Mouse (Mus musculus) midbrain, postnatal 0 days (tissue): ENCODE results near the gene Srms. TPM values are rescaled to one million over a fixed set of nuclear protein-coding genes. Genes with fewer than 3 reads are reported as not detected.
A peak's percentile ranks its signal among the peaks of the same experiment; 100 is the strongest.

Experiments used
- ATAC-seq: fragments of 200-750 bp; cut with Nextera tagmentation; 2 replicates; pipeline ENCODE4 v1.8.0; 2017; ENCODE audit warnings: moderate number of reproducible peaks, mild to moderate bottlenecking, moderate TSS enrichment, moderate library complexity; ENCODE audit not compliant: low FRiP score
- DNase-seq: peaks from one replicate; pipeline ENCODE4 v3.0.0-alpha.2; 2015; ENCODE audit warnings: low spot score
- H3K27ac ChIP-seq: fragments of 300-500 bp; sonication (generic); 2 replicates; pipeline ENCODE4 v1.5.1; 2014; ENCODE audit warnings: low read depth, mild to moderate bottlenecking, low read length, mixed read lengths
- H3K27me3 ChIP-seq: fragments of 300-500 bp; sonication (generic); 2 replicates; pipeline ENCODE4 v1.6.1; 2014; ENCODE audit warnings: low read length, control low read depth, mixed read lengths; ENCODE audit not compliant: insufficient read depth
- H3K36me3 ChIP-seq: fragments of 300-500 bp; sonication (generic); 2 replicates; pipeline ENCODE4 v1.6.1; 2014; ENCODE audit warnings: low read length, control low read depth, mixed read lengths; ENCODE audit not compliant: insufficient read depth
- H3K4me1 ChIP-seq: fragments of 300-500 bp; sonication (generic); 2 replicates; pipeline ENCODE4 v1.6.1; 2014; ENCODE audit warnings: mild to moderate bottlenecking, control low read depth, antibody characterized with exemption, low read length, mixed read lengths; ENCODE audit not compliant: insufficient read depth
- H3K4me2 ChIP-seq: fragments of 300-500 bp; sonication (generic); 2 replicates; pipeline ENCODE4 v1.6.1; 2014; ENCODE audit warnings: low read depth, mild to moderate bottlenecking, low read length, mixed read lengths; ENCODE audit not compliant: poor library complexity, severe bottlenecking
- H3K4me3 ChIP-seq: fragments of 300-500 bp; sonication (generic); 2 replicates; pipeline ENCODE4 v1.5.1; 2014; ENCODE audit warnings: low read depth, mild to moderate bottlenecking, low read length, moderate library complexity
- H3K9ac ChIP-seq: fragments of 300-500 bp; sonication (generic); replicated peaks from 2 replicates; pipeline ENCODE4 v1.6.1; 2014; ENCODE audit warnings: mild to moderate bottlenecking, low read length, moderate library complexity, mixed read lengths; ENCODE audit not compliant: poor library complexity, severe bottlenecking
- H3K9me3 ChIP-seq: fragments of 300-500 bp; sonication (generic); 2 replicates; pipeline ENCODE4 v1.6.1; 2016; ENCODE audit warnings: low read length, control low read depth
- CTCF ChIP-seq: IDR thresholded peaks from 2 replicates; pipeline ENCODE4 v1.5.1; 2016; ENCODE audit warnings: antibody characterized with exemption, mild to moderate bottlenecking
- WGBS: fragments of 180-500 bp; shearing (Covaris S2); extraction: QIAGEN DNeasy Blood & Tissue Kit; methylation state at CpG from one replicate; pipeline ENCODE4 v1.1.7; 2014; 5-methylcytosine and 5-hydroxymethylcytosine counted together
- polyA plus RNA-seq: library from polyadenylated mRNA; unstranded; fragments of >200 nt; fragmentation: Nextera tagmentation; extraction: Ambion mirVana; gene quantifications from 2 replicates; pipeline ENCODE4 v1.2.1, GENCODE M21; 2015
- total RNA-seq: library from RNA; depleted of rRNA; stranded (reverse); fragments of >200 nt; gene quantifications from 2 replicates; pipeline ENCODE4 v1.2.3, GENCODE M21; 2014

The Srms gene
- total and polyA plus RNA-seq, 2 experiments from 2014 or later = 0.10 to 0.11 TPM

DNA sequence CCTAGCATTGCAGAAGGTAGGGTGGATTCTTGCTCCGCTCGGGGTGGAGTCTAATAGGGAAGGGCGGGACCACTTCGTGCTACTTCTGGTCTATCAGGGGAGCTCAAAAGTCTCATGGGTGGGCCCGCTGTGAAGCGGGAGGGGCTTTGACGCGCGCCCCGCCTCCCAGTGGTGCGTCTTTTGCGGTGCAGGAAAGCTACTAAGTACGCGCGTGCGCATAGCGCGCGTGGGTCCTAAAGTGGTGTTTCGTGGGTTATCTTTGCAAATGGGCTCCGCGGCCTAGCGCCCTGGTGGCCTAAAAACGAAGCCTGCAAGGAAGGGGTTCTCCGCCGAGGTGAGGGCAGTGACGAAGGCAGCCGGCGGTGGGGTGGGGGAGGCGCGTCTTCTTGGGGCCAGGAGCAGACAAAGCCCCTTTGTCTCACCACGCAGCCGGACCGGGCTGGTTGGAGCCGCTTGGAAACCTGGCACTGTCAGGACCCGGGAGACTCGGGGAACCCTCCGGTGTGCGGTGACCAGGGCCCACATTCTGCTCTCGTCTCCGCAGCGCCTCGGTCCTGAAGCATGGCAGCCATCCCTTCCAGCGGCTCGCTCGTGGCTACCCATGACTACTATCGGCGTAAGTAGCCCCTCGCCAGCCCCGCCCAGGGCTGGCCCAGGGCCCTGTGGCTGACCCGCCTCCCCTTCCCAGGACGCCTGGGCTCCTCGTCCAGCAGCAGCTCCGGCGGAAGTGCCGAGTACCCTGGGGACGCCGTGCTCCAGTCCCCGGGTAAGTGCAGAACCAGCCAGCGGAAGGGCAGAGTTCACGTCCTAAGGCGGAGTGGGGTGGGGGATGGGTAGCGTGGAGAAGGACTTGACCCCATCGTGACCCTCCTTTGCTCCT, 25.6 kb downstream of the Srms start, which contains the start of gene Ppdpf:
TSS of gene Ppdpf (plus strand) at position 127 of the 880 bp plus-strand sequence.
- under 1% methylated on average over 64 of the region's 64 CpGs for WGBS
- Histone ChIP-seq H3K4me1 (peaks cover 6% of the 10 kb centered on the region), H3K27me3 (no peaks in the 10 kb centered on the region), H3K27ac (peak within 1 kb of the TSS; percentile 96), H3K9ac (peak within 1 kb of the TSS; percentile 99), H3K4me2 (peak within 1 kb of the TSS; percentile 67), H3K9me3 (no peaks in the 10 kb centered on the region), H3K4me3 (peak within 1 kb of the TSS; percentile 69), H3K36me3 (0 out of 2 replicates have a peak, but pooled peaks cover 3% of the 10 kb centered on the region)
- ATAC-seq = peak; percentile 86
- peak; percentile 48 for TF ChIP-seq CTCF
- DNase-seq = peak; percentile 94

DNA sequence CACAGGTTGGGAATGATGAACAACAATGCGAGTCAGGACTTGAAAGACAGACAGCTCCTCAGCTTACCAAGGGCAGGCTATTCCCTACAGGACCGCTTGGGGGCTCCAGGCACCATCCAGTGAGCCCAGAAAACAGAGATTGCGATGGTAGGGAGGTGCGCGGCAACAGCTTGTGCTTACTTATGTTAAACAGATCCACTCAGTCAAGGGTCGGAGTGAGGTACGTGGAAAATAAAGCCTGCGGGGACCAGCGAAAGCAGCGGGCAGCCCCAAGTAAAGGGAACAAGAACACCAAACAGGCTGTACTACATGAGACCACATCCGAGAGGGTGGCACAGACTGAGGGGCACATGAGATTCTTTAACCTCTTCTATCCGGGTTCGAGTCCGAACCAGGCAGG, 26.4 kb downstream of the Srms start:
- 0 out of 2 replicates have a peak, but pooled peaks cover 3% of the 10 kb centered on the region for H3K36me3 ChIP-seq
- peak; percentile 85 for ATAC-seq
- H3K9me3 ChIP-seq = no peaks in the 10 kb centered on the region
- peak overlapping the region; percentile 69 for H3K4me3 ChIP-seq
- peak overlapping the region; percentile 96 for H3K27ac ChIP-seq
- peak; percentile 98 for TF ChIP-seq CTCF
- peaks cover 6% of the 10 kb centered on the region for H3K4me1 ChIP-seq
- no peaks in the 10 kb centered on the region for H3K27me3 ChIP-seq
- peak overlapping the region; percentile 99 for H3K9ac ChIP-seq
- 0% methylated on average over 14 of the region's 14 CpGs for WGBS
- DNase-seq = peak; percentile 94
- peak overlapping the region; percentile 67 for H3K4me2 ChIP-seq

DNA sequence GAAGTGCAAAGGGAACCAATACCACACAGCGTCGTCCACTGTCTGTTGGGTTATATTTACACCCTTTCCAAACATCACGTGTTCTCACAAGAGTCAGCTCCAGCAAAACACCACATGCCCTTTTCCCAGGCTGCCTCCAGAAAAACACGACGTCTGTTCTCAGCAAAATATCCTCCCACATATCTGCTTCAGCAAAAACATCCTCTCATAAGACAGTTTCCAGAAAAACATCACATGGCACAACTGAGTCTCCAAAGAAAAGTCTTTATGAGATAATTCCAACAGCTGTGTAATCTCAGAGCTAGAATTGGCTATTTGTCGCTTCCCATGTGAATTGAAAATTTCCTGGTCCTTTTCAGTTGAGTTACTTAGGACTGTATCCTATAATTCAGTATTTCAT, 32.1 kb downstream of the Srms start:
- no peak for TF ChIP-seq CTCF
- H3K4me2 ChIP-seq = no peak overlapping the region
- H3K36me3 ChIP-seq = no peaks in the 10 kb centered on the region
- H3K9me3 ChIP-seq = no peaks in the 10 kb centered on the region
- ATAC-seq (no peak), DNase-seq (no peak)
- H3K27me3 ChIP-seq = no peaks in the 10 kb centered on the region
- H3K9ac ChIP-seq = no peak overlapping the region
- WGBS = 83% methylated on average over 6 of the region's 6 CpGs
- no peak overlapping the region for H3K4me3 ChIP-seq
- H3K27ac ChIP-seq = no peak overlapping the region
- H3K4me1 ChIP-seq = no peaks in the 10 kb centered on the region

DNA sequence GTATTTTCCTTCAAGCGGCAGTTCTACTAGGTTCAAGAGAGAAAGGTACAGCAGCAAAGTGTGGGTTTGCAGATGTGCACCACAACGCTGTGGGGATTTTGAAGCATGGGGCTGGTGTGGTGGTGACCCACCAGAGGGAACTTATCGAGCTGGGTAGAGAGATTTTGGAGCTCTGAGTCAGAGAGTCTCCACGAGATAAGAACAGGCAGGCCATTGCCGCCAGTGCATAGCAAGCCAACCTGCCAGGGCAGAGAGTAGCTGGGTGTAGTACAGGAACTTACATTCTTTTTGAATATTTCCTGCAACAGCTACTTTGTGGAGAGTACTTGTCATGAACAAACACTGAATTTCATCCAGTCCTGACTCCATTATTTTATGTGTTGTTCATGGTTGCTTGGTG, 34.5 kb downstream of the Srms start:
- H3K9ac ChIP-seq = no peak overlapping the region
- H3K27ac ChIP-seq = no peak overlapping the region
- no peaks in the 10 kb centered on the region for H3K9me3 ChIP-seq
- no peaks in the 10 kb centered on the region for H3K36me3 ChIP-seq
- no peak for ATAC-seq
- H3K4me2 ChIP-seq = no peak overlapping the region
- TF ChIP-seq CTCF = no peak
- no peak overlapping the region for H3K4me3 ChIP-seq
- H3K27me3 ChIP-seq = no peaks in the 10 kb centered on the region
- no peak for DNase-seq
- WGBS = 88% methylated on average over 5 of the region's 5 CpGs
- H3K4me1 ChIP-seq = no peaks in the 10 kb centered on the region

DNA sequence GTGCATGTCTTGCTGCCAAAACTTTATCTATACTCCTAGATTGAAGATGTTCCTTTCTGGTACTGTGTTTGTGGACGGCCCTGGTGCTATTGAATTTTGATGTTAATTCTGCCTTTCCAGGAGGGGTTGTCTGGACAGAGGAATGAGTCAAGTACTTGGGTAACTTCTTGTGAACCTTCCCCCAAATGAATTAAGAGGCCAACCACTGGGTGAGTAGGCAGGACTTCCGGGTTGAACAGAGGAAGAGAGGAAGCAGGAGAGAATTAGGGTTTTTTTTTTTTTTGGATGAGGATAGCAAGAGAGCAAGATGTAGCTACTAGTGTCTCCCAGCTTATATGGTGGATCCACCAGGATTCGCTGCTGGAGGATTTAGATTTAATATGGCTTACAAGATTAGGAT, 35.0 kb downstream of the Srms start:
- 77% methylated on average over 3 of the region's 3 CpGs for WGBS
- Histone ChIP-seq H3K36me3 (no peaks in the 10 kb centered on the region), H3K4me3 (no peak overlapping the region), H3K27me3 (no peaks in the 10 kb centered on the region), H3K4me2 (no peak overlapping the region), H3K9ac (no peak overlapping the region), H3K9me3 (no peaks in the 10 kb centered on the region), H3K4me1 (no peaks in the 10 kb centered on the region), H3K27ac (no peak overlapping the region)
- no peak for TF ChIP-seq CTCF
- ATAC-seq (no peak), DNase-seq (no peak)

DNA sequence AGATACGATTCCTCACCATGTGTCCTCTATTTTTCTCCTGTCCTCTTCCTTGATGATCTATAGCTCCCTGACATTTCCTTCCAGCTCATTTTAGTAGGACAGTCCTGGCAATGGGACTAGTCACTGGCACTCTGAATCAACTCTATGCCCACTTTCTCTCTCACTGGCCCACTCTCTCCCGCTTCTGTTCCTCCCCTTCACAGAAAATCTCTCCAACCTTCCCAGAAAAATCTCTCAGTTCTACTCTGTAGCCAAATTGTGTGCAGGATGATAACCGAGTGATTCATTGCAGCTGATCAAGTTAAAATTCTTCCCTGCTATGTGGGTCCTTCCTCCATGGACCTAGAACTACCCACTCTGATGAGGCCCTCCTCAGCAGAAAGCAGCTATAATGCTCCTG, 38.3 kb downstream of the Srms start:
- Histone ChIP-seq H3K9me3 (no peaks in the 10 kb centered on the region), H3K36me3 (no peaks in the 10 kb centered on the region), H3K27me3 (no peaks in the 10 kb centered on the region), H3K27ac (no peak overlapping the region), H3K4me3 (no peak overlapping the region), H3K4me2 (no peak overlapping the region), H3K4me1 (no peaks in the 10 kb centered on the region), H3K9ac (no peak overlapping the region)
- DNase-seq (no peak), ATAC-seq (no peak)
- 90% methylated on average over 3 of the region's 3 CpGs for WGBS
- no peak for TF ChIP-seq CTCF
